Mouse (Mus musculus): ENCODE data around the gene Akip1. TPM values are rescaled to one million over a fixed set of nuclear protein-coding genes. Genes with fewer than 3 reads are reported as not detected.

The Akip1 gene
- total RNA-seq, 2 experiments from 2014 or later: 3.2 to 5.2 TPM

Other genes with a start within 250 kb of the Akip1 start
- not detected in 2 replicates for gene Trim66, start 195.6 kb upstream of the Akip1 start, total RNA-seq (2015; ENCODE audit: low replicate concordance)
- gene Trim66, start 195.6 kb upstream of the Akip1 start, total RNA-seq (2017; ENCODE audit: low replicate concordance): not detected in 2 replicates
- gene Rpl27a, start 184.5 kb upstream of the Akip1 start, total RNA-seq (2015; ENCODE audit: low replicate concordance): 123 and 147 TPM in 2 replicates
- gene Rpl27a, start 184.5 kb upstream of the Akip1 start, total RNA-seq (2017; ENCODE audit: low replicate concordance): 99.9 and 139 TPM in 2 replicates
- 381 and 408 TPM in 2 replicates for gene St5, start 85 bp upstream of the Akip1 start, total RNA-seq (2015; ENCODE audit: low replicate concordance)
- 250 and 390 TPM in 2 replicates for gene St5, start 85 bp upstream of the Akip1 start, total RNA-seq (2017; ENCODE audit: low replicate concordance)
- not detected in 2 replicates for gene BC051019, start 20.2 kb downstream of the Akip1 start, total RNA-seq (2015; ENCODE audit: low replicate concordance)
- not detected in 2 replicates for gene BC051019, start 20.2 kb downstream of the Akip1 start, total RNA-seq (2017; ENCODE audit: low replicate concordance)
- gene Ascl3, start 28.0 kb downstream of the Akip1 start, total RNA-seq (2015; ENCODE audit: low replicate concordance): not detected in 2 replicates
- gene Ascl3, start 28.0 kb downstream of the Akip1 start, total RNA-seq (2017; ENCODE audit: low replicate concordance): not detected in 2 replicates
- 30.7 and 31.8 TPM in 2 replicates for gene Tmem9b, start 49.2 kb downstream of the Akip1 start, total RNA-seq (2015; ENCODE audit: low replicate concordance)
- 13.0 and 18.7 TPM in 2 replicates for gene Tmem9b, start 49.2 kb downstream of the Akip1 start, total RNA-seq (2017; ENCODE audit: low replicate concordance)
- gene Nrip3, start 78.3 kb downstream of the Akip1 start, total RNA-seq (2015; ENCODE audit: low replicate concordance): 10.7 and 14.0 TPM in 2 replicates
- 9.9 and 19.9 TPM in 2 replicates for gene Nrip3, start 78.3 kb downstream of the Akip1 start, total RNA-seq (2017; ENCODE audit: low replicate concordance)
- gene Scube2, start 162.0 kb downstream of the Akip1 start, total RNA-seq (2015; ENCODE audit: low replicate concordance): not detected in 2 replicates
- not detected in 2 replicates for gene Scube2, start 162.0 kb downstream of the Akip1 start, total RNA-seq (2017; ENCODE audit: low replicate concordance)

Measured in erythroblast, adult 5-6 weeks (primary cell).